Mouse (Mus musculus): ENCODE data around the gene Msln.

DNA sequence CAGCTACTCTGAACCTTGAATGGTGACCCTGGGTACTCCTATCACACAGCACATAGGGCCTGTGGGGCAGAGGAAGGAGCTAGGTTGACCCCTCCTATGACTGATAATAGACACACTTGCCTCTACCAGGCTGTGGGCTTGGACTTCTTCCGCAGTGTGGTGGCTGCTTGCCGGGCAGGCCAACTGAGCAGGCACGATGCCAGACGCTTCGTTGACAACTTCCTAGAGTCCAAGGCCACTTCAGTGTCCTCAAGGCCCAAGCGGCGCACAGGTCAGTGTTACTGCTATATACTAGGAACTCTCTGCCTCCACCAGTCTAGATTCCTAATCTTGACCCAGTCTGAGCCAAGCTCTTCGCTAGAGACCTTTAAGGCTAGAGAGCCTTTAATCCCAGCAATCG, 10.3 kb downstream of the Msln start:
- no peak for TF ChIP-seq POLR2A (IDR thresholded peaks at IDR 0.05; ENCODE audit: low read depth, low read length)
- TF ChIP-seq CTCF (IDR thresholded peaks at IDR 0.05; ENCODE audit: borderline replicate concordance, insufficient read depth, low read length), result no peak

All from embryonic fibroblast, embryonic 13.5 days (primary cell).